Mouse (Mus musculus): ENCODE measurements around the gene Nudt2. TPM values are rescaled to one million over a fixed set of nuclear protein-coding genes. Genes with fewer than 3 reads are reported as not detected.

Nudt2 gene
- polyA plus RNA-seq, 1 experiment from 2014 or later, result 56.8 TPM

- ATAC-seq (replicated peaks; ENCODE audit: low FRiP score), result no peak
- H3K4me2 ChIP-seq, result no peak overlapping the region
- no peak overlapping the region for H3K27ac ChIP-seq
- peaks cover 14% of the 10 kb centered on the region; the same call in 1 of the 2 replicates for H3K27me3 ChIP-seq
- H3K4me1 ChIP-seq, result peaks cover 22% of the 10 kb centered on the region
- 33% methylated on average over 13 of the region's 13 CpGs for WGBS
- H3K9ac ChIP-seq, result no peak overlapping the region
- H3K9me3 ChIP-seq (replicated peaks), result no peaks in the 10 kb centered on the region
- H3K36me3 ChIP-seq, result no peaks in the 10 kb centered on the region
- no peak overlapping the region for H3K4me3 ChIP-seq (replicated peaks)
Observed at GRCm38 (mm10) chr4:41527076-41527475, 62.1 kb downstream of the Nudt2 start.

GRCm38 (mm10) chr4:41527996-41528395, 63.0 kb downstream of the Nudt2 start:
- Histone ChIP-seq H3K9me3 (replicated peaks) (no peaks in the 10 kb centered on the region), H3K36me3 (no peaks in the 10 kb centered on the region), H3K27me3 (peaks cover 14% of the 10 kb centered on the region; the same call in 1 of the 2 replicates), H3K9ac (no peak overlapping the region), H3K4me3 (replicated peaks) (no peak overlapping the region), H3K4me2 (no peak overlapping the region), H3K27ac (no peak overlapping the region), H3K4me1 (peaks cover 18% of the 10 kb centered on the region)
- WGBS, result 9% methylated on average over 8 of the region's 8 CpGs
- ATAC-seq (replicated peaks; ENCODE audit: low FRiP score), result peak; percentile 70

Other genes with a start within 250 kb of the Nudt2 start
- gene Ubap2, start 190.0 kb upstream of the Nudt2 start, polyA plus RNA-seq (2015; fragmentation: Nextera tagmentation; extraction: Ambion mirVana), result 66.8 and 68.5 TPM in 2 replicates
- gene Dcaf12, start 150.3 kb upstream of the Nudt2 start, polyA plus RNA-seq (2015; fragmentation: Nextera tagmentation; extraction: Ambion mirVana), result 65.7 and 67.9 TPM in 2 replicates
- 62.3 and 63.0 TPM in 2 replicates for gene Ubap1, start 116.2 kb upstream of the Nudt2 start, polyA plus RNA-seq (2015; fragmentation: Nextera tagmentation; extraction: Ambion mirVana)
- gene Kif24, start 264 bp upstream of the Nudt2 start, polyA plus RNA-seq (2015; fragmentation: Nextera tagmentation; extraction: Ambion mirVana), result 7.9 and 8.7 TPM in 2 replicates
- gene AI464131, start 37.9 kb downstream of the Nudt2 start, polyA plus RNA-seq (2015; fragmentation: Nextera tagmentation; extraction: Ambion mirVana), result 7.4 and 9.0 TPM in 2 replicates
- 0.55 TPM in 1 of 2 replicates, not detected in the other for gene 1110017D15Rik, start 52.2 kb downstream of the Nudt2 start, polyA plus RNA-seq (2015; fragmentation: Nextera tagmentation; extraction: Ambion mirVana)
- 1.9 and 2.8 TPM in 2 replicates for gene Fam219a, start 104.4 kb downstream of the Nudt2 start, polyA plus RNA-seq (2015; fragmentation: Nextera tagmentation; extraction: Ambion mirVana)
- 1.6 and 1.7 TPM in 2 replicates for gene Dnaic1, start 104.6 kb downstream of the Nudt2 start, polyA plus RNA-seq (2015; fragmentation: Nextera tagmentation; extraction: Ambion mirVana)
- 19.1 and 22.6 TPM in 2 replicates for gene Enho, start 175.2 kb downstream of the Nudt2 start, polyA plus RNA-seq (2015; fragmentation: Nextera tagmentation; extraction: Ambion mirVana)
- gene Cntfr, start 231.9 kb downstream of the Nudt2 start, polyA plus RNA-seq (2015; fragmentation: Nextera tagmentation; extraction: Ambion mirVana), result 19.8 and 22.1 TPM in 2 replicates
- gene Il11ra1, start 234.8 kb downstream of the Nudt2 start, polyA plus RNA-seq (2015; fragmentation: Nextera tagmentation; extraction: Ambion mirVana), result 137 and 157 TPM in 2 replicates
- 76.2 and 83.6 TPM in 2 replicates for gene Rpp25l, start 248.4 kb downstream of the Nudt2 start, polyA plus RNA-seq (2015; fragmentation: Nextera tagmentation; extraction: Ambion mirVana)

Measured in kidney, embryonic 15.5 days (tissue).